Mouse (Mus musculus) CH12.LX (cell line): ENCODE measurements around the gene Rasal3. TPM values are rescaled to one million over a fixed set of nuclear protein-coding genes. Genes with fewer than 3 reads are reported as not detected.

Experiments used
- DNase-seq: peaks from one replicate; pipeline ENCODE4 v3.0.0-alpha.2; 2013; ENCODE audit errors: extremely low read depth
- H3K27ac ChIP-seq: 2 replicates; pipeline ENCODE4 v1.5.1; 2012; ENCODE audit warnings: low read depth, mild to moderate bottlenecking, control low read depth, moderate library complexity; ENCODE audit not compliant: insufficient read depth
- H3K27me3 ChIP-seq: replicated peaks from 2 replicates; pipeline ENCODE3; 2012; ENCODE audit warnings: inconsistent platforms
- H3K36me3 ChIP-seq, 2 experiments: replicated peaks in 1 of 2; 2 replicates each; pipeline versions ENCODE3 to v1.6.1; 2012; ENCODE audit warnings: inconsistent platforms in 1 of 2, low read length in 1 of 2, mild to moderate bottlenecking in 1 of 2, mixed read lengths in 1 of 2, moderate library complexity in 1 of 2; ENCODE audit not compliant: control insufficient read depth in 1 of 2, insufficient read depth in 1 of 2
- H3K4me1 ChIP-seq, 2 experiments: 2 replicates each; pipeline ENCODE4 v1.6.1; 2012; ENCODE audit warnings: inconsistent platforms in 1 of 2, moderate library complexity in 1 of 2; ENCODE audit not compliant: insufficient read depth in 2 of 2, control insufficient read depth in 1 of 2
- H3K4me2 ChIP-seq: 2 replicates; pipeline ENCODE4 v1.6.1; 2012; ENCODE audit warnings: low read depth, mild to moderate bottlenecking, control low read depth; ENCODE audit not compliant: poor library complexity, insufficient read depth, severe bottlenecking
- H3K4me3 ChIP-seq, 3 experiments: fragments of 150-350 bp in 1 of 3; sonication (generic) in 1 of 3; replicated peaks in 1 of 3; 2 replicates each; pipeline versions ENCODE3 to v1.5.1; 2011 to 2012; ENCODE audit warnings: low read depth in 2 of 3, low read length in 2 of 3, mild to moderate bottlenecking in 2 of 3, moderate library complexity in 2 of 3, control low read depth in 1 of 3, improper control_type of control experiment in 1 of 3, inconsistent platforms in 1 of 3, mixed read lengths in 1 of 3; ENCODE audit not compliant: poor library complexity in 1 of 3
- H3K79me2 ChIP-seq: replicated peaks from 2 replicates; pipeline ENCODE4 v1.6.1; 2012; ENCODE audit warnings: mild to moderate bottlenecking, moderate library complexity; ENCODE audit not compliant: control insufficient read depth, poor library complexity, insufficient read depth, severe bottlenecking; ENCODE audit errors: extremely low read depth
- H3K9ac ChIP-seq: 2 replicates; pipeline ENCODE4 v1.6.1; 2012; ENCODE audit warnings: low read depth, mild to moderate bottlenecking, control low read depth, moderate library complexity; ENCODE audit not compliant: insufficient read depth
- H3K9me3 ChIP-seq: replicated peaks from 2 replicates; pipeline ENCODE3; 2012; ENCODE audit warnings: low read length, inconsistent platforms, mixed read lengths
- E2F4 ChIP-seq: IDR thresholded peaks from 2 replicates; pipeline ENCODE4 v1.6.1; 2011; ENCODE audit warnings: low read depth, low read length, improper control_type of control experiment; ENCODE audit not compliant: insufficient replicate concordance
- GABPA ChIP-seq: IDR thresholded peaks from 2 replicates; pipeline ENCODE4 v1.6.1; 2012; ENCODE audit warnings: low read depth, low read length, improper control_type of control experiment, inconsistent platforms; ENCODE audit not compliant: insufficient replicate concordance
- MAX ChIP-seq: IDR thresholded peaks from 2 replicates; pipeline ENCODE4 v1.6.1; 2011; ENCODE audit warnings: low read length, improper control_type of control experiment
- NELFE ChIP-seq: IDR thresholded peaks from 2 replicates; pipeline ENCODE4 v1.6.1; 2011; ENCODE audit warnings: low read depth, low read length, improper control_type of control experiment
- NRF1 ChIP-seq: IDR thresholded peaks from 2 replicates; pipeline ENCODE4 v1.6.1; 2014; ENCODE audit warnings: low read depth, mild to moderate bottlenecking, inconsistent platforms, low read length, improper control_type of control experiment, moderate library complexity
- PAX5 ChIP-seq: IDR thresholded peaks from 2 replicates; pipeline ENCODE4 v1.6.1; 2012; ENCODE audit warnings: low read length, inconsistent platforms, mixed read lengths
- POLR2AphosphoS2 ChIP-seq: IDR thresholded peaks from 2 replicates; pipeline ENCODE4 v1.6.1; 2011; ENCODE audit warnings: low read depth, low read length, improper control_type of control experiment
- TBP ChIP-seq: conservative IDR thresholded peaks from 2 replicates; pipeline ENCODE4 v1.6.1; 2011; ENCODE audit warnings: low read depth, low read length, improper control_type of control experiment
- TCF12 ChIP-seq: IDR thresholded peaks from 2 replicates; pipeline ENCODE4 v1.6.1; 2014; ENCODE audit warnings: low read depth, mild to moderate bottlenecking, inconsistent platforms, low read length, improper control_type of control experiment
- USF2 ChIP-seq: conservative IDR thresholded peaks from 2 replicates; pipeline ENCODE4 v1.6.1; 2011; ENCODE audit warnings: low read depth, low read length, improper control_type of control experiment
- ZMIZ1 ChIP-seq: IDR thresholded peaks from 2 replicates; pipeline ENCODE4 v1.6.1; 2012; ENCODE audit warnings: low read depth, mild to moderate bottlenecking, inconsistent platforms, low read length, improper control_type of control experiment
- ZNF384 ChIP-seq: IDR thresholded peaks from 2 replicates; pipeline ENCODE4 v1.6.1; 2012; ENCODE audit warnings: low read depth, low read length, improper control_type of control experiment, inconsistent platforms
- dilution Hi-C: fragments of 300-500 bp; cut with MboI; formaldehyde crosslinking; loops from 2 replicates; pipeline ENCODE4 v1.14.3; 2020; ENCODE audit warnings: low sequenced_read_pairs; ENCODE audit not compliant: extremely low pct_unique_long_range_greater_than_20kb, extremely low pct_ligation_motif_present
- in situ Hi-C: fragments of 300-500 bp; cut with MboI; formaldehyde crosslinking; loops from 3 replicates; pipeline ENCODE4 v1.14.3; 2019; ENCODE audit warnings: low sequenced_read_pairs, low pct_ligation_motif_present, low pct_unique_long_range_greater_than_20kb, mixed read lengths
- polyA plus RNA-seq: library from polyadenylated mRNA; unstranded; fragments of >175 nt; gene quantifications from 2 replicates; pipeline ENCODE4 v1.2.1, GENCODE M21; 2012; ENCODE audit warnings: low read depth; ENCODE audit not compliant: insufficient read length
- total RNA-seq, 2 experiments: library from RNA; depleted of rRNA; stranded (reverse); fragments of 300-350 nt in 1 of 2; fragments of >200 nt in 1 of 2; gene quantifications; 2 replicates each; pipeline ENCODE4 v1.2.3; 2012 to 2014

Rasal3 gene
- total and polyA plus RNA-seq, 3 experiments: 18.1 to 83.2 (median 27.5) TPM

- peaks cover 42 to 62% of the 10 kb centered on the region in 2 experiments for H3K36me3 ChIP-seq
- dilution Hi-C loops: no loop called here
- no peak for DNase-seq
- H3K4me1 ChIP-seq: peaks cover 0 to 11% of the 10 kb centered on the region in 2 experiments; a peak in 2 of 4 replicates
- no peak overlapping the region for H3K9ac ChIP-seq
- H3K9me3 ChIP-seq: no peaks in the 10 kb centered on the region
- H3K4me2 ChIP-seq: no peak overlapping the region
- in situ Hi-C loops: no loop called here
- TF ChIP-seq USF2: no peak
- TF ChIP-seq POLR2AphosphoS2: no peak
- no peak for TF ChIP-seq NELFE
- TF ChIP-seq NRF1: no peak
- no peak for TF ChIP-seq ZNF384
- TF ChIP-seq, all 38 proteins: peak for 0
- no peaks in the 10 kb centered on the region for H3K27me3 ChIP-seq
- no peak overlapping the region for H3K27ac ChIP-seq
- H3K4me3 ChIP-seq: no peak overlapping the region
- peaks cover 11% of the 10 kb centered on the region for H3K79me2 ChIP-seq
These were observed 49.7 kb downstream of the Rasal3 start for GRCm38 (mm10) chr17:32353696-32354095.

GRCm38 (mm10) chr17:32351726-32352125, 51.7 kb downstream of the Rasal3 start:
- Histone ChIP-seq H3K4me2 (no peak overlapping the region), H3K4me3 (no peak overlapping the region), H3K27ac (no peak overlapping the region), H3K9ac (no peak overlapping the region), H3K79me2 (peaks cover 27% of the 10 kb centered on the region), H3K9me3 (no peaks in the 10 kb centered on the region), H3K4me1 (peaks cover 0 to 26% of the 10 kb centered on the region in 2 experiments; a peak in 2 of 4 replicates), H3K27me3 (no peaks in the 10 kb centered on the region), H3K36me3 (peaks cover 22 to 50% of the 10 kb centered on the region in 2 experiments)
- in situ Hi-C loops: no loop called here
- TF ChIP-seq ZMIZ1: peak; percentile 1; the same call in 1 of the 2 replicates
- peak; percentile 29; the same call in 1 of the 2 replicates for TF ChIP-seq POLR2AphosphoS2
- TF ChIP-seq PAX5: no peak
- DNase-seq: no peak
- dilution Hi-C loops: no loop called here

- Histone ChIP-seq H3K27ac (no peak overlapping the region), H3K4me2 (peak overlapping the region; percentile 94), H3K4me1 (peaks cover 0 to 26% of the 10 kb centered on the region in 2 experiments; a peak in 2 of 4 replicates), H3K4me3 (peak overlapping the region in 2 of 3 experiments; percentile 65 to 69), H3K36me3 (peaks cover 18 to 45% of the 10 kb centered on the region in 2 experiments), H3K9ac (no peak overlapping the region; the same call in 1 of the 2 replicates), H3K9me3 (no peaks in the 10 kb centered on the region), H3K27me3 (no peaks in the 10 kb centered on the region), H3K79me2 (peaks cover 30% of the 10 kb centered on the region)
- DNase-seq: no peak
- in situ Hi-C loops: no loop called here
- dilution Hi-C loops: no loop called here
- TF ChIP-seq E2F4 (no peak), TBP (no peak), TCF12 (no peak), MAX (no peak), NELFE (no peak), GABPA (no peak)
These were observed 52.1 kb downstream of the Rasal3 start for GRCm38 (mm10) chr17:32351269-32351668.
